Mouse (Mus musculus): ENCODE measurements at regions not wholly inside any gene's neighbourhood (a gene's known extent, or its start where the extent isn't known, plus 50 kb on each side); places are given as distances from the start of the nearest gene placed in this dataset.

- WGBS: 86% methylated on average over 7 of the region's 7 CpGs
- Histone ChIP-seq H3K27ac (ENCODE audit: low read depth, low read length) (no peak overlapping the region), H3K4me2 (ENCODE audit: low read length) (no peak overlapping the region), H3K4me1 (ENCODE audit: control insufficient read depth, insufficient read depth, low read length) (no peaks in the 10 kb centered on the region), H3K9me3 (replicated peaks; ENCODE audit: control insufficient read depth, low read length) (no peaks in the 10 kb centered on the region), H3K4me3 (ENCODE audit: low read depth, low read length) (no peak overlapping the region), H3K9ac (ENCODE audit: low read length) (no peak overlapping the region), H3K27me3 (replicated peaks; ENCODE audit: control insufficient read depth, insufficient read depth, low read length) (no peaks in the 10 kb centered on the region), H3K36me3 (ENCODE audit: control insufficient read depth, insufficient read depth, low read length) (no peaks in the 10 kb centered on the region)
- no peak for ATAC-seq
- no peak for DNase-seq (ENCODE audit: low spot score)
Measured at GRCm38 (mm10) chr10:96188168-96188567, 51.8 kb downstream of the Gm5426 start.

GRCm38 (mm10) chr10:96190168-96190987 is 54.0 kb downstream of the Gm5426 start:
- Histone ChIP-seq H3K4me1 (ENCODE audit: control insufficient read depth, insufficient read depth, low read length) (no peaks in the 10 kb centered on the region), H3K27me3 (replicated peaks; ENCODE audit: control insufficient read depth, insufficient read depth, low read length) (no peaks in the 10 kb centered on the region), H3K27ac (ENCODE audit: low read depth, low read length) (no peak overlapping the region), H3K36me3 (ENCODE audit: control insufficient read depth, insufficient read depth, low read length) (no peaks in the 10 kb centered on the region), H3K4me3 (ENCODE audit: low read depth, low read length) (no peak overlapping the region), H3K9me3 (replicated peaks; ENCODE audit: control insufficient read depth, low read length) (no peaks in the 10 kb centered on the region), H3K4me2 (ENCODE audit: low read length) (no peak overlapping the region), H3K9ac (ENCODE audit: low read length) (no peak overlapping the region)
- peak; percentile 42; the same call in 1 of the 2 replicates for ATAC-seq
- peak; percentile 41 for DNase-seq (ENCODE audit: low spot score)
- WGBS: 51% methylated on average over 10 of the region's 10 CpGs

- DNase-seq (ENCODE audit: low spot score) (peak; percentile 4), ATAC-seq (no peak)
- Histone ChIP-seq H3K9ac (ENCODE audit: low read length) (no peak overlapping the region), H3K27me3 (replicated peaks; ENCODE audit: control insufficient read depth, insufficient read depth, low read length) (no peaks in the 10 kb centered on the region), H3K4me2 (ENCODE audit: low read length) (no peak overlapping the region), H3K4me3 (ENCODE audit: low read depth, low read length) (no peak overlapping the region), H3K9me3 (replicated peaks; ENCODE audit: control insufficient read depth, low read length) (no peaks in the 10 kb centered on the region), H3K36me3 (ENCODE audit: control insufficient read depth, insufficient read depth, low read length) (no peaks in the 10 kb centered on the region), H3K4me1 (ENCODE audit: control insufficient read depth, insufficient read depth, low read length) (no peaks in the 10 kb centered on the region), H3K27ac (ENCODE audit: low read depth, low read length) (no peak overlapping the region)
- WGBS: 78% methylated on average over 27 of the region's 27 CpGs
Measured at GRCm38 (mm10) chr10:96200932-96201641, 64.7 kb downstream of the Gm5426 start.

GRCm38 (mm10) chr10:96201891-96202290 is 65.5 kb downstream of the Gm5426 start:
- Histone ChIP-seq H3K36me3 (ENCODE audit: control insufficient read depth, insufficient read depth, low read length) (no peaks in the 10 kb centered on the region), H3K9me3 (replicated peaks; ENCODE audit: control insufficient read depth, low read length) (no peaks in the 10 kb centered on the region), H3K9ac (ENCODE audit: low read length) (no peak overlapping the region), H3K4me1 (ENCODE audit: control insufficient read depth, insufficient read depth, low read length) (no peaks in the 10 kb centered on the region), H3K4me3 (ENCODE audit: low read depth, low read length) (no peak overlapping the region), H3K27ac (ENCODE audit: low read depth, low read length) (no peak overlapping the region), H3K27me3 (replicated peaks; ENCODE audit: control insufficient read depth, insufficient read depth, low read length) (no peaks in the 10 kb centered on the region), H3K4me2 (ENCODE audit: low read length) (no peak overlapping the region)
- DNase-seq (ENCODE audit: low spot score) (no peak), ATAC-seq (no peak)
- 71% methylated on average over 6 of the region's 6 CpGs for WGBS

- Histone ChIP-seq H3K36me3 (ENCODE audit: control insufficient read depth, insufficient read depth, low read length) (no peaks in the 10 kb centered on the region), H3K27ac (ENCODE audit: low read depth, low read length) (no peak overlapping the region), H3K4me2 (ENCODE audit: low read length) (no peak overlapping the region), H3K4me3 (ENCODE audit: low read depth, low read length) (no peak overlapping the region), H3K9ac (ENCODE audit: low read length) (no peak overlapping the region), H3K4me1 (ENCODE audit: control insufficient read depth, insufficient read depth, low read length) (no peaks in the 10 kb centered on the region), H3K9me3 (replicated peaks; ENCODE audit: control insufficient read depth, low read length) (no peaks in the 10 kb centered on the region), H3K27me3 (replicated peaks; ENCODE audit: control insufficient read depth, insufficient read depth, low read length) (no peaks in the 10 kb centered on the region)
- DNase-seq (ENCODE audit: low spot score) (no peak), ATAC-seq (no peak)
Measured at GRCm38 (mm10) chr10:96202871-96203270, 66.5 kb downstream of the Gm5426 start.

GRCm38 (mm10) chr10:96204198-96204597 is 67.8 kb downstream of the Gm5426 start:
- ATAC-seq: no peak
- no peak overlapping the region for H3K4me2 ChIP-seq (ENCODE audit: low read length)
- no peaks in the 10 kb centered on the region for H3K4me1 ChIP-seq (ENCODE audit: control insufficient read depth, insufficient read depth, low read length)
- DNase-seq (ENCODE audit: low spot score): no peak
- H3K27ac ChIP-seq (ENCODE audit: low read depth, low read length): no peak overlapping the region
- 95% methylated on average over 5 of the region's 5 CpGs for WGBS
- no peak overlapping the region for H3K4me3 ChIP-seq (ENCODE audit: low read depth, low read length)
- H3K36me3 ChIP-seq (ENCODE audit: control insufficient read depth, insufficient read depth, low read length): no peaks in the 10 kb centered on the region
- H3K9me3 ChIP-seq (replicated peaks; ENCODE audit: control insufficient read depth, low read length): no peaks in the 10 kb centered on the region
- H3K27me3 ChIP-seq (replicated peaks; ENCODE audit: control insufficient read depth, insufficient read depth, low read length): no peaks in the 10 kb centered on the region
- H3K9ac ChIP-seq (ENCODE audit: low read length): no peak overlapping the region

- Histone ChIP-seq H3K9ac (ENCODE audit: low read length) (no peak overlapping the region), H3K9me3 (replicated peaks; ENCODE audit: control insufficient read depth, low read length) (no peaks in the 10 kb centered on the region), H3K4me1 (ENCODE audit: control insufficient read depth, insufficient read depth, low read length) (no peaks in the 10 kb centered on the region), H3K27me3 (replicated peaks; ENCODE audit: control insufficient read depth, insufficient read depth, low read length) (no peaks in the 10 kb centered on the region), H3K27ac (ENCODE audit: low read depth, low read length) (no peak overlapping the region), H3K36me3 (ENCODE audit: control insufficient read depth, insufficient read depth, low read length) (no peaks in the 10 kb centered on the region), H3K4me3 (ENCODE audit: low read depth, low read length) (no peak overlapping the region), H3K4me2 (ENCODE audit: low read length) (no peak overlapping the region)
- WGBS: 91% methylated on average over 5 of the region's 5 CpGs
- DNase-seq (ENCODE audit: low spot score) (no peak), ATAC-seq (no peak)
Measured at GRCm38 (mm10) chr10:96209171-96209570, 72.8 kb downstream of the Gm5426 start.

- Histone ChIP-seq H3K4me1 (ENCODE audit: control insufficient read depth, insufficient read depth, low read length) (no peaks in the 10 kb centered on the region), H3K27ac (ENCODE audit: low read depth, low read length) (no peak overlapping the region), H3K9me3 (replicated peaks; ENCODE audit: control insufficient read depth, low read length) (no peaks in the 10 kb centered on the region), H3K36me3 (ENCODE audit: control insufficient read depth, insufficient read depth, low read length) (no peaks in the 10 kb centered on the region), H3K4me3 (ENCODE audit: low read depth, low read length) (no peak overlapping the region), H3K9ac (ENCODE audit: low read length) (no peak overlapping the region), H3K4me2 (ENCODE audit: low read length) (no peak overlapping the region), H3K27me3 (replicated peaks; ENCODE audit: control insufficient read depth, insufficient read depth, low read length) (no peaks in the 10 kb centered on the region)
- WGBS: 69% methylated on average over 7 of the region's 7 CpGs
- DNase-seq (ENCODE audit: low spot score) (no peak), ATAC-seq (no peak)
Measured at GRCm38 (mm10) chr10:96211189-96211588, 74.8 kb downstream of the Gm5426 start.

GRCm38 (mm10) chr10:96213876-96214275 is 77.5 kb downstream of the Gm5426 start:
- Histone ChIP-seq H3K27me3 (replicated peaks; ENCODE audit: control insufficient read depth, insufficient read depth, low read length) (no peaks in the 10 kb centered on the region), H3K27ac (ENCODE audit: low read depth, low read length) (no peak overlapping the region), H3K4me2 (ENCODE audit: low read length) (no peak overlapping the region), H3K4me3 (ENCODE audit: low read depth, low read length) (no peak overlapping the region), H3K9ac (ENCODE audit: low read length) (peak overlapping the region; percentile 21; the same call in 1 of the 2 replicates), H3K36me3 (ENCODE audit: control insufficient read depth, insufficient read depth, low read length) (no peaks in the 10 kb centered on the region), H3K9me3 (replicated peaks; ENCODE audit: control insufficient read depth, low read length) (no peaks in the 10 kb centered on the region), H3K4me1 (ENCODE audit: control insufficient read depth, insufficient read depth, low read length) (no peaks in the 10 kb centered on the region)
- peak; percentile 99 for DNase-seq (ENCODE audit: low spot score)
- peak; percentile 93 for ATAC-seq
- WGBS: under 1% methylated on average over 10 of the region's 10 CpGs
